Mouse (Mus musculus) testis, adult 2 months (tissue): Measurements from ENCODE around the gene Tubb5.

ENCODE experiments used
- CTCF ChIP-seq: fragments of 200-500 bp; IDR thresholded peaks from 2 replicates; pipeline ENCODE4 v1.5.1; 2012; ENCODE audit warnings: low read depth, mild to moderate bottlenecking, inconsistent platforms, low read length, moderate library complexity; ENCODE audit not compliant: control insufficient read depth, insufficient read depth, insufficient replicate concordance
- POLR2A ChIP-seq: fragments of 200-500 bp; IDR thresholded peaks from 2 replicates; pipeline ENCODE4 v1.6.1; 2012; ENCODE audit warnings: low read depth, mild to moderate bottlenecking, inconsistent platforms, low read length, moderate library complexity; ENCODE audit not compliant: control insufficient read depth

DNA sequence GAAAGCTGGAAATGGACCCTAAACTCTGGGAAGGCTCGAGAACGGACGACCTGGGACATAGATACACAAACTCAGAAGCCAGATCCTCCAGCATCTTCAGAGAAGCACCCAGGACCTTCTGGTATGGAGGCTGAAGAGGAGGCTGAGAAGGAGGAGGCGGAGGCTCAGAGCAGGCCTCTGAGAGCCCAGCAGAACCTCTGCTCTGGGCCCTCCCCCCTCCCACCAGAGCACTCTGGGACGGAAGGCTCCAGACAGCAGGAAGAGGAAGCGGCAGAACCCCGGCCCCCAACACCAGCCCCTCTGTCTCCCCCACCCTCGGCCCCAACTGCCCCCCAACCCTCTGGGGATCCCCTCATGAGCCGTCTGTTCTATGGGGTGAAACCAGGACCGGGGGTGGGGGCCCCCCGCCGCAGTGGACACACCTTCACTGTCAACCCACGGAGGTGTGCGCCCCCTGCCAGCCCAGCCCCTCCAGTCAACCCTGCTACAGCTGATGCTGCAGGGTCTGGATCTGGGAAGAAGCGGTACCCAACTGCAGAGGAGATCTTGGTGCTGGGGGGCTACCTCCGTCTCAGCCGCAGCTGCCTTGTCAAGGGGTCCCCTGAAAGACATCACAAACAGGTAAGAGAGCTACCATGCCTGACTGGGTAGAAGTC lies 30.2 kb upstream of the Tubb5 start:
- TF ChIP-seq CTCF, result no peak
- no peak for TF ChIP-seq POLR2A
